Comparison of ENCODE assay signal across 8 mouse cellular contexts in the genomic region with DNA sequence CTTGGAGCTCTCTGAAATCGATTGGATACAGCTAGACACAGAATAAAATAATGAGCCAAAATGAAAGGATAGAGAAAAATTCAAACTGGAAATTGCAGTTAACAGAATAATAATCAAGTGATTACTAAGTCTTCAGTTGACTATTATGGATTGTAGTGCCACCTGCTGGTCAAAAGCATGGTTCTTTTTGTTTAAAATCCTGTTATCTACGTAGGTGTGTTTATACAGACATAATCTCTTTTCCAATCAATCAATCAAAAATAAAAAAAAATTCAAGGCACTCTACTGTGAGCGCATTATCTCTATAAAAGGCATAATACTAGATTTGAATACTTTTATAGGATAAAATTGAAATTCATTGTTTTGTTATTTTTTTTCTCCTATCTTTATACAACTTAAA. TPM values are rescaled to one million over a fixed set of nuclear protein-coding genes. Genes with fewer than 3 reads are reported as not detected.
DNase-seq lines count a peak whose midpoint lies in the region; ATAC-seq and TF ChIP-seq lines count a peak whose summit lies in the region.
"Had no signal": no experiment of that assay in that cellular context is flagged by ENCODE, and none has a peak within 500 bp of the region (broad histone marks: within the 10 kb centered on the region; RNA-seq: fewer than 3 reads in every experiment).

No protein-coding gene starts in this region.

- H3K9me3 ChIP-seq in kidney, postnatal 0 days (replicated peaks; ENCODE audit: low read length): no peaks in the 10 kb centered on the region
- H3K9me3 ChIP-seq in kidney, embryonic 16.5 days (ENCODE audit: low read length): no peaks in the 10 kb centered on the region
- H3K9me3 ChIP-seq in midbrain, embryonic 15.5 days: no peaks in the 10 kb centered on the region
- H3K9me3 ChIP-seq: embryonic facial prominence, embryonic 15.5 days had no signal

- peak; percentile 54 for DNase-seq in kidney, postnatal 0 days (ENCODE audit: low spot score)
- peak; percentile 19 for DNase-seq in MEL-GATA-1-ER (ENCODE audit: extremely low read depth, low read depth)
- peak; percentile 9 for DNase-seq in c-Kit-positive CD71-positive TER-119-negative erythroid progenitor cells, embryonic 14.5 days (ENCODE audit: low read depth)
- DNase-seq in kidney, postnatal 14 days: peak; percentile 11

- no peaks in the 10 kb centered on the region for H3K27me3 ChIP-seq in kidney, postnatal 0 days (ENCODE audit: insufficient read depth, low read length)
- no peaks in the 10 kb centered on the region for H3K27me3 ChIP-seq in kidney, embryonic 16.5 days (ENCODE audit: insufficient read depth, low read length)
- H3K27me3 ChIP-seq in midbrain, embryonic 15.5 days (replicated peaks): no peaks in the 10 kb centered on the region
- H3K27me3 ChIP-seq: embryonic facial prominence, embryonic 15.5 days had no signal

- no peak overlapping the region for H3K4me3 ChIP-seq in kidney, postnatal 0 days (replicated peaks; ENCODE audit: low read depth, low read length)
- no peak overlapping the region for H3K4me3 ChIP-seq in kidney, embryonic 16.5 days (ENCODE audit: low read length)
- H3K4me3 ChIP-seq in midbrain, embryonic 15.5 days: no peak overlapping the region
- H3K4me3 ChIP-seq: embryonic facial prominence, embryonic 15.5 days had no signal

- no peaks in the 10 kb centered on the region for H3K4me1 ChIP-seq in kidney, postnatal 0 days (replicated peaks; ENCODE audit: insufficient read depth, low read length)
- H3K4me1 ChIP-seq in kidney, embryonic 16.5 days (ENCODE audit: insufficient read depth, low read length): no peaks in the 10 kb centered on the region
- no peaks in the 10 kb centered on the region; the same call in 1 of the 2 replicates for H3K4me1 ChIP-seq in midbrain, embryonic 15.5 days
- H3K4me1 ChIP-seq: embryonic facial prominence, embryonic 15.5 days had no signal

- no peak overlapping the region for H3K9ac ChIP-seq in kidney, postnatal 0 days (ENCODE audit: low read depth, low read length)
- no peak overlapping the region for H3K9ac ChIP-seq in kidney, embryonic 16.5 days (replicated peaks; ENCODE audit: low read length)
- no peak overlapping the region for H3K9ac ChIP-seq in midbrain, embryonic 15.5 days
- H3K9ac ChIP-seq: embryonic facial prominence, embryonic 15.5 days had no signal

- H3K27ac ChIP-seq in kidney, postnatal 0 days: no peak overlapping the region
- no peak overlapping the region for H3K27ac ChIP-seq in kidney, embryonic 16.5 days (ENCODE audit: low read length)
- H3K27ac ChIP-seq in midbrain, embryonic 15.5 days: no peak overlapping the region
- H3K27ac ChIP-seq: embryonic facial prominence, embryonic 15.5 days had no signal

- no peaks in the 10 kb centered on the region for H3K36me3 ChIP-seq in kidney, postnatal 0 days (ENCODE audit: insufficient read depth, low read length)
- no peaks in the 10 kb centered on the region for H3K36me3 ChIP-seq in kidney, embryonic 16.5 days (ENCODE audit: insufficient read depth, low read length)
- no peaks in the 10 kb centered on the region for H3K36me3 ChIP-seq in midbrain, embryonic 15.5 days (replicated peaks)
- H3K36me3 ChIP-seq: embryonic facial prominence, embryonic 15.5 days had no signal

- no peak overlapping the region for H3K4me2 ChIP-seq in kidney, postnatal 0 days (ENCODE audit: low read length)
- no peak overlapping the region for H3K4me2 ChIP-seq in kidney, embryonic 16.5 days (replicated peaks; ENCODE audit: low read depth, low read length)
- no peak overlapping the region for H3K4me2 ChIP-seq in midbrain, embryonic 15.5 days
- H3K4me2 ChIP-seq: embryonic facial prominence, embryonic 15.5 days had no signal

- WGBS in kidney, postnatal 0 days: 27% methylated on average over 3 of the region's 3 CpGs
- WGBS in kidney, embryonic 16.5 days: 26% methylated on average over 3 of the region's 3 CpGs
- 23% methylated on average over 3 of the region's 3 CpGs for WGBS in midbrain, embryonic 15.5 days

- peak; percentile 70 for TF ChIP-seq CTCF in kidney, postnatal 0 days (IDR thresholded peaks at IDR 0.05; ENCODE audit: low read depth)

- no peak for ATAC-seq in kidney, postnatal 0 days (replicated peaks; ENCODE audit: low FRiP score, low read depth)
- no peak for ATAC-seq in kidney, embryonic 16.5 days (ENCODE audit: low FRiP score, low TSS enrichment)
- peak; percentile 75 for ATAC-seq in midbrain, embryonic 15.5 days (replicated peaks)
- ATAC-seq in megakaryocyte, adult 5-6 weeks (ENCODE audit: poor library complexity, severe bottlenecking): no peak

RNA-seq across cellular contexts. Expression of a gene that starts 33.5 kb away (rescaled TPM):
- polyA plus RNA-seq in kidney, postnatal 0 days (2015; fragmentation: Nextera tagmentation; extraction: Ambion mirVana): 72.8 and 74.3 TPM in 2 replicates
- polyA plus RNA-seq in kidney, embryonic 16.5 days (2015; fragmentation: Nextera tagmentation; extraction: Ambion mirVana): 86.6 and 87.7 TPM in 2 replicates
- 117 and 119 TPM in 2 replicates for polyA plus RNA-seq in midbrain, embryonic 15.5 days (2015; fragmentation: Nextera tagmentation; extraction: Ambion mirVana)
- total RNA-seq in megakaryocyte, adult 5-6 weeks (2015): not detected in 2 replicates
- total RNA-seq in megakaryocyte, adult 5-6 weeks (2017): not detected in 2 replicates
